9 mouse cellular contexts compared by ENCODE assay signal in the genomic region with DNA sequence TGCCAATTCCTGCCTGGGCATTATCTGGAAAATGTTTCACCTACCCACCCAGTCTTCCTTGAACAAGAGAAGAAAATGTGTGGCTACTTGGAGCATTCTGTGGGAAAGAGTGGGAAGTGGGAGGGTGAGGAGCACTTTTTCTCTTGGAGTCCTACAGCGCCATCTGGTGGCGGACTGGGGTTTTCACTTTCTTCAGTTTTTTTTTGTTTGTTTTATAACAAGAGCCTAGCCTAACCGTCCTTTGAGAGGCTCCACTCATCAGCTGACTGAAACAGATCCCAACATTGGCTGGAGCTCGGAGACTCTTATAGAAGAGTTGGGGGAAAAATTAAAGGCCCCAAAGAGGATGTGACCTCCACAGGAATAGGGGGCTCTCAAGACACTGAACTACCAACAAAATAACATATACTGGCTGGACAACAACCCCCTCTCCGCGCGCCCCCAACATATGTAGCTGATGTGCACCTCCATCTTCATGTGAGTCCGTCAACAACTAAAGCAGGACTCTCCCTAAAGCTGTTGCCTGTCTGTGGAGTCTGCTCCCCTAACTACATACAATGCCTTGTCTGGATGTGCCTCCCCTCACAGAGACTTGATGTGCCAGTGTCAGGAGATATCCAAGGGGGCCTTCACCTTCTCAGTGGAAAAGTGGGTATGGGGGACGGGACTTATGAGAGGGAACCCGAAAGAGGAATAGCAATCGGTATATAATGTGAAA. TPM values are rescaled to one million over a fixed set of nuclear protein-coding genes. Genes with fewer than 3 reads are reported as not detected.
DNase-seq lines count a peak whose midpoint lies in the region; ATAC-seq and TF ChIP-seq lines count a peak whose summit lies in the region.
"Had no signal": no experiment of that assay in that cellular context is flagged by ENCODE, and none has a peak within 500 bp of the region (broad histone marks: within the 10 kb centered on the region; RNA-seq: fewer than 3 reads in every experiment).

No protein-coding gene starts in this region.

- no peaks in the 10 kb centered on the region for H3K4me1 ChIP-seq in G1E (ENCODE audit: insufficient read depth, low read depth, low read length)
- H3K4me1 ChIP-seq: limb, embryonic 12.5 days had no signal

- no peak for ATAC-seq in G1E (ENCODE audit: extremely low read depth, insufficient number of reproducible peaks, low FRiP score, poor library complexity, severe bottlenecking)
- no peak for ATAC-seq in monocyte, adult 5-6 weeks (replicated peaks; ENCODE audit: insufficient number of reproducible peaks, low FRiP score, low TSS enrichment, poor library complexity, severe bottlenecking)

- H3K4me3 ChIP-seq in G1E (ENCODE audit: low read depth, low read length) = no peak overlapping the region
- H3K4me3 ChIP-seq: limb, embryonic 12.5 days had no signal

- no peaks in the 10 kb centered on the region for H3K27me3 ChIP-seq in G1E (ENCODE audit: insufficient read depth, low read length)

- H3K36me3 ChIP-seq in G1E (replicated peaks) = peaks cover 12% of the 10 kb centered on the region
- H3K36me3 ChIP-seq: limb, embryonic 12.5 days had no signal

- intact Hi-C loops in heart, postnatal 36 days (cut with DNase I) = loop anchor here (1.0 to 2.0 kb wide), 2 partner anchors 78 to 114 kb away; no protein-coding TSS in a partner anchor

- DNase-seq in G1E (ENCODE audit: low spot score) = no peak
- DNase-seq in brain, adult 2 months (ENCODE audit: low read depth, low spot score) = peak; percentile 88
- peak; percentile 22 for DNase-seq in fibroblast of lung, adult 2 months (ENCODE audit: low read depth)
- DNase-seq in heart, postnatal 36 days = peak; percentile 66
- peak; percentile 67 for DNase-seq in layer of hippocampus, adult 9-11 months
- DNase-seq in lung, postnatal 25 days (ENCODE audit: low spot score) = peak; percentile 39
- peak; percentile 81 to 82 for DNase-seq in right cerebral cortex, adult 2 months (ENCODE audit: low spot score in 2 of 2)

- no peaks in the 10 kb centered on the region for H3K9me3 ChIP-seq in G1E (replicated peaks)
- H3K9me3 ChIP-seq: limb, embryonic 12.5 days had no signal

- TF ChIP-seq CTCF in G1E (IDR thresholded peaks at IDR 0.05; ENCODE audit: low read depth, low read length) = 0 out of 2 replicates have a peak, but pooled peaks have one; percentile 32

RNA-seq across cellular contexts. Expression of gene Kcne1l, which starts 8.4 kb away (rescaled TPM):
- total RNA-seq in G1E (2014; fragmentation: Nextera tagmentation) (not detected in 2 replicates), G1E (2017) (not detected in 2 replicates)
- polyA plus RNA-seq in G1E (2012) = not detected in 2 replicates
- under 1 TPM; 0.22 to 0.25 TPM for total RNA-seq in heart, postnatal 36 days (2021)
- total RNA-seq in monocyte, adult 5-6 weeks (2017) = not detected in 3 replicates
